Mouse (Mus musculus) kidney, postnatal 0 days (tissue): ENCODE data around the gene Tgtp1. TPM values are rescaled to one million over a fixed set of nuclear protein-coding genes. Genes with fewer than 3 reads are reported as not detected.
"Not testable (repeated sequence)": the region's sequence is repeated elsewhere in the genome, so short reads cannot be mapped to it uniquely, and the experiment has no call there.

ENCODE experiments used
- ATAC-seq: fragments of 200-750 bp; cut with Nextera tagmentation; replicated peaks from 2 replicates; pipeline ENCODE4 v1.8.0; 2017; ENCODE audit warnings: low read depth, moderate number of reproducible peaks, moderate TSS enrichment, moderate library complexity; ENCODE audit not compliant: low FRiP score
- DNase-seq: peaks from one replicate; pipeline ENCODE4 v3.0.0-alpha.2; 2016; ENCODE audit warnings: low spot score
- H3K27ac ChIP-seq: fragments of 300-500 bp; sonication (generic); 2 replicates; pipeline ENCODE4 v1.5.1; 2014; ENCODE audit warnings: mild to moderate bottlenecking
- H3K27me3 ChIP-seq: fragments of 300-500 bp; sonication (generic); 2 replicates; pipeline ENCODE4 v1.6.1; 2014; ENCODE audit warnings: low read length, mixed read lengths; ENCODE audit not compliant: insufficient read depth
- H3K36me3 ChIP-seq: fragments of 300-500 bp; sonication (generic); 2 replicates; pipeline ENCODE4 v1.6.1; 2014; ENCODE audit warnings: low read length, mixed read lengths; ENCODE audit not compliant: insufficient read depth
- H3K4me1 ChIP-seq: fragments of 300-500 bp; sonication (generic); replicated peaks from 2 replicates; pipeline ENCODE4 v1.6.1; 2014; ENCODE audit warnings: antibody characterized with exemption, low read length, mixed read lengths; ENCODE audit not compliant: insufficient read depth
- H3K4me2 ChIP-seq: fragments of 300-500 bp; sonication (generic); 2 replicates; pipeline ENCODE4 v1.6.1; 2014; ENCODE audit warnings: mild to moderate bottlenecking, low read length, moderate library complexity, mixed read lengths
- H3K4me3 ChIP-seq: fragments of 300-500 bp; sonication (generic); replicated peaks from 2 replicates; pipeline ENCODE4 v1.5.1; 2014; ENCODE audit warnings: low read depth, low read length
- H3K9ac ChIP-seq: fragments of 300-500 bp; sonication (generic); 2 replicates; pipeline ENCODE4 v1.6.1; 2014; ENCODE audit warnings: low read depth, low read length
- H3K9me3 ChIP-seq: fragments of 300-500 bp; sonication (generic); replicated peaks from 2 replicates; pipeline ENCODE4 v1.6.1; 2016; ENCODE audit warnings: low read length, inconsistent platforms, mixed read lengths
- WGBS: fragments of 180-500 bp; shearing (Covaris S2); extraction: QIAGEN DNeasy Blood & Tissue Kit; methylation state at CpG from one replicate; pipeline ENCODE4 v1.1.7; 2014; 5-methylcytosine and 5-hydroxymethylcytosine counted together
- polyA plus RNA-seq: library from polyadenylated mRNA; unstranded; fragments of >200 nt; fragmentation: Nextera tagmentation; extraction: Ambion mirVana; gene quantifications from 2 replicates; pipeline ENCODE4 v1.2.1, GENCODE M21; 2015

The Tgtp1 gene
- polyA plus RNA-seq, 1 experiment from 2014 or later: 5.5 TPM

GRCm38 (mm10) chr11:48982848-48983247 is 11.1 kb downstream of the Tgtp1 start:
- no CpG with 5 or more reads among the region's 3 CpGs for WGBS
- not testable (repeated sequence) for H3K27me3 ChIP-seq, DNase-seq, H3K4me2 ChIP-seq, H3K4me1 ChIP-seq, H3K9me3 ChIP-seq, H3K4me3 ChIP-seq, H3K9ac ChIP-seq, H3K27ac ChIP-seq, H3K36me3 ChIP-seq, ATAC-seq

- not testable (repeated sequence) for H3K27me3 ChIP-seq, DNase-seq, H3K4me1 ChIP-seq, H3K36me3 ChIP-seq, H3K9me3 ChIP-seq, H3K9ac ChIP-seq, H3K27ac ChIP-seq, H3K4me3 ChIP-seq, ATAC-seq, H3K4me2 ChIP-seq
- no CpG with 5 or more reads among the region's 5 CpGs for WGBS
These were observed 13.9 kb downstream of the Tgtp1 start for GRCm38 (mm10) chr11:48980052-48980451.

GRCm38 (mm10) chr11:48979251-48979650 is 14.7 kb downstream of the Tgtp1 start, which contains the start of gene 9930111J21Rik1:
Gene 9930111J21Rik1 (minus strand): TSS chr11:48979398.
- not testable (repeated sequence) for H3K4me2 ChIP-seq, H3K27me3 ChIP-seq, ATAC-seq, H3K9ac ChIP-seq, DNase-seq, H3K9me3 ChIP-seq, H3K4me3 ChIP-seq, H3K36me3 ChIP-seq, H3K27ac ChIP-seq, H3K4me1 ChIP-seq
- WGBS: no CpG with 5 or more reads among the region's 3 CpGs

- not testable (repeated sequence) for H3K27me3 ChIP-seq, H3K4me3 ChIP-seq, H3K9me3 ChIP-seq, H3K4me1 ChIP-seq, DNase-seq, H3K9ac ChIP-seq, H3K36me3 ChIP-seq, ATAC-seq, H3K27ac ChIP-seq, H3K4me2 ChIP-seq
- WGBS: no CpG with 5 or more reads among the region's 1 CpGs
These were observed 15.6 kb downstream of the Tgtp1 start, which contains the start of gene Olfr56 for GRCm38 (mm10) chr11:48978240-48978939. Gene Olfr56 (plus strand): TSS chr11:48978889.

GRCm38 (mm10) chr11:48974686-48975085 is 19.3 kb downstream of the Tgtp1 start:
- not testable (repeated sequence) for H3K27me3 ChIP-seq, H3K36me3 ChIP-seq, DNase-seq, H3K9ac ChIP-seq, H3K4me2 ChIP-seq, H3K9me3 ChIP-seq, H3K4me1 ChIP-seq, H3K27ac ChIP-seq, H3K4me3 ChIP-seq, ATAC-seq
- no CpG with 5 or more reads among the region's 1 CpGs for WGBS

GRCm38 (mm10) chr11:48946090-48946489 is 47.9 kb downstream of the Tgtp1 start, which contains the start of gene Psme2b:
Gene Psme2b (minus strand): TSS chr11:48946190.
- not testable (repeated sequence) for H3K4me3 ChIP-seq, H3K4me2 ChIP-seq, H3K9ac ChIP-seq, H3K9me3 ChIP-seq, ATAC-seq, H3K27me3 ChIP-seq, H3K4me1 ChIP-seq, H3K36me3 ChIP-seq, DNase-seq, H3K27ac ChIP-seq
- 90% methylated on average over 6 of the region's 6 CpGs for WGBS

GRCm38 (mm10) chr11:48939286-48939685 is 54.7 kb downstream of the Tgtp1 start:
- not testable (repeated sequence) for DNase-seq

More at GRCm38 (mm10) chr11:48939286-48939685, 54.7 kb downstream of the Tgtp1 start:
- H3K4me3 ChIP-seq, H3K9me3 ChIP-seq, H3K4me1 ChIP-seq, H3K36me3 ChIP-seq, H3K27ac ChIP-seq, H3K9ac ChIP-seq, H3K4me2 ChIP-seq, ATAC-seq, H3K27me3 ChIP-seq: not testable (repeated sequence)

Other genes starting within 250 kb of the Tgtp1 start
- 732 and 795 TPM in 2 replicates for gene Rack1, start 193.8 kb downstream of the Tgtp1 start, polyA plus RNA-seq
- 5.2 and 5.3 TPM in 2 replicates for gene Trim41, start 176.8 kb downstream of the Tgtp1 start, polyA plus RNA-seq
- 10.2 and 10.5 TPM in 2 replicates for gene Trim7, start 168.0 kb downstream of the Tgtp1 start, polyA plus RNA-seq
- gene Gm12184, start 167.5 kb downstream of the Tgtp1 start, polyA plus RNA-seq: 4.4 and 10.3 TPM in 2 replicates
- 32.0 and 33.2 TPM in 2 replicates for gene Irgm1, start 122.5 kb downstream of the Tgtp1 start, polyA plus RNA-seq
- 0.24 and 0.43 TPM in 2 replicates for gene Gm5431, start 92.0 kb downstream of the Tgtp1 start, polyA plus RNA-seq
- 5.0 and 5.7 TPM in 2 replicates for gene Psme2b, start 48.0 kb downstream of the Tgtp1 start, polyA plus RNA-seq
- gene Olfr56, start 15.3 kb downstream of the Tgtp1 start, polyA plus RNA-seq: 0.09 TPM in 2 replicates
- gene 9930111J21Rik1, start 14.8 kb downstream of the Tgtp1 start, polyA plus RNA-seq: 0.50 and 0.92 TPM in 2 replicates
- not detected in 2 replicates for gene Gm12185, start 1.9 kb downstream of the Tgtp1 start, polyA plus RNA-seq
- gene 9930111J21Rik2, start 57.1 kb upstream of the Tgtp1 start, polyA plus RNA-seq: 0.68 TPM in 2 replicates
- 1.6 and 2.2 TPM in 2 replicates for gene Tgtp2, start 70.0 kb upstream of the Tgtp1 start, polyA plus RNA-seq
- 4.3 and 6.2 TPM in 2 replicates for gene Ifi47, start 82.4 kb upstream of the Tgtp1 start, polyA plus RNA-seq
- gene Olfr1396, start 120.7 kb upstream of the Tgtp1 start, polyA plus RNA-seq: 0.05 TPM in 1 of 2 replicates, not detected in the other
- gene Olfr1395, start 148.1 kb upstream of the Tgtp1 start, polyA plus RNA-seq: not detected in 2 replicates
- gene Olfr1394, start 160.2 kb upstream of the Tgtp1 start, polyA plus RNA-seq: not detected in 2 replicates
- gene Btnl9, start 193.0 kb upstream of the Tgtp1 start, polyA plus RNA-seq: 2.2 and 2.5 TPM in 2 replicates
- 29.4 and 29.8 TPM in 2 replicates for gene Zfp62, start 209.1 kb upstream of the Tgtp1 start, polyA plus RNA-seq